Mouse (Mus musculus) Muller cell, postnatal 12 days (primary cell): Measurements from ENCODE around the gene Gfra1.

Experiments used
- DNase-seq: peaks from one replicate; pipeline ENCODE4 v3.0.0-alpha.2; 2015; ENCODE audit errors: inconsistent ontology term

The Gfra1 gene

GRCm38 (mm10) chr19:58442785-58443732 lies 12.7 kb downstream of the Gfra1 start:
- DNase-seq, result no peak

DNA sequence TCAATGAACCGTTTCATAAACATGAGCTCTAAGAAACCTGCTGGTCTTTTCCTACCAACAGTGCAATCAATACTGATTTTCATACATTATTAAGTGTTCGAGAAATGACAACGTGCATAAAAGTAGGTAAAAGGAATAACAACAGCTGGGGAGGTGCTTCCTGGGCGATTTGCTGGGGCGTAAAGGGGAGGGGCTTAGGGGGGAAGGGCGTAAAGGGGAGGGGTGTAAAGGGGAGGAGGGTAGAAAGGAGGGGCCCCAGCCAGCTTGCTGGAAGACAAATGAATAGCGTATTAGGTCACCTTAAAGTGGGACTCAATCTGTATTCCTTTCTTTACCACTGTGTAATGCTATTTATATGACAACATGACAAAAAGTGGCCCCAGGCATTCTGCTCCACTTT lies 13.9 kb downstream of the Gfra1 start:
- DNase-seq, result no peak

DNA sequence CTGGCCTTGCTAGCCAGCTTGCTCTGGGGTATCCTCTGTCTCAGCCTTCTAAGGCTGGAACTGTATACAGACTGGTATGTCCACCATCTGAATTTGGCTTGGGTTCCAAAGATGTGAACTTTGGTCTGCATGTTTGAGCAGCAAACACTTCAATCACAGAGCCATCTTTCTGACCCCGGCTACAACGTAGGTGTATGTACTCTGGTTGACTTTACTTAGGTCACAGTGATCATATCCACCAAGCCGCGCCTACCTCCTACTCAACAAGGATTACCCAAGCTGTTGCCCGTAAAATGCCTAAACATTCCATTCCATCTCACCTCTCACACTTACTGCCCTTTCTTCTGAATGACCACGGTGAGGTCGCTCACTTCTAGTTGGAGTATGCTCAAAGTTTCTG lies 14.5 kb downstream of the Gfra1 start:
- no peak for DNase-seq

DNA sequence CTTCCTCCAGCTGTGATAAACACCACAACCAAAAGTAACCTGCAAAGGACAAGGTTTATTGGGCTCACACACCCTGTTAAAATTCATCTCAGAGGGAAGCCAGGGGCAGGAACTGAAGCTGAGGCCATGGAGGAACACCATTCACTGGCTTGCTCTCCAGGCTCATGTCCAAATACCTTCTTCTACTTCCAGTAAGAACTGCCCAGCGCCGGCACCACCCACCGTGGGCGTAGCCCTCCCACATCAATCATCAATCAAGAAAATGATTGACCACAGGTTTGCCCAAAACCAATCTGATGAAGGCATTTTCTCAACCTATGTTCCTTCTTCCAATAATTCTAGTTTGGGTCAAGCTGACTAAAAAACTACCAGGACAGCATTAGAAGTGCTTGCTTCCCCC lies 16.9 kb downstream of the Gfra1 start:
- DNase-seq, result no peak

GRCm38 (mm10) chr19:58437441-58438071 lies 18.2 kb downstream of the Gfra1 start:
- no peak for DNase-seq

DNA sequence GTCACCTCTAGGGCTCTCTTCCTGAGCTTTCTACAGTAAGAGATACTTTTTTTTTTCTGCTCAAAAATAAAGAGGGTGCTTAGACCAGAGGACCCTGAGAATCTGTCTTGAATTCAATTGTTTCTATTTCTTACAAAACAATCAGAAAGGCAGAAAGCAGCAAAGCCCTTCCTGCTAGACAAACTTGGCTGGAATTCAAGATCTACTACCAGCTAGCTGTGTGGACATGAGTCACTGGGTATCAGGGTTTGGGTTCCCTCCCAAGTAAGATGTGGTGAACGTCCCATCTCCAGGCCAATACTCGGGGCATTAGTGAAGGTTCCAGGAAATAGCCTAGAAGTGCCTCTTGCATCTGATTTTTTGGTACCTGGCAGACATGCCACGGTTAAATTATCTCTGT lies 18.8 kb downstream of the Gfra1 start:
- DNase-seq, result peak; percentile 71

- no peak for DNase-seq
Measured at GRCm38 (mm10) chr19:58435877-58436276, 19.8 kb downstream of the Gfra1 start.

DNA sequence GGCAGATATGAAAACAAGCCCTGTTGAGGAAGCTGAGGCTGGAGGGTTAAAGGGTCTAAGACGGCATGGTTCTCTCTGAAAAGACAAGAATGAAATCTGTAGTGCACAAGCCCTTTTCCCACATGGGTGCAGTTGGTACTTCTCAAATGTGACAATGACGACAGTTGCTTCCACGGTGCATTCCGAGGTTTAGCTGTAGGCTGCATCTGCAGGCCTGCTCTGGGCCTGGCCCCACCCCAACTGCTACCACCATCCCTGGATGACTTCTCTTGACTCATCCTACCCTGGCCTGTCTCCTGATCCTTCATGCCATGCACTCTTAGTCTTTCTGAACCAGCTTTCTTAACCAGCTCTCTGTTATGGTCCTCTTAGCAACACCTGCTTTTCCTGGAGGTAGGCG lies 22.9 kb downstream of the Gfra1 start:
- no peak for DNase-seq

DNA sequence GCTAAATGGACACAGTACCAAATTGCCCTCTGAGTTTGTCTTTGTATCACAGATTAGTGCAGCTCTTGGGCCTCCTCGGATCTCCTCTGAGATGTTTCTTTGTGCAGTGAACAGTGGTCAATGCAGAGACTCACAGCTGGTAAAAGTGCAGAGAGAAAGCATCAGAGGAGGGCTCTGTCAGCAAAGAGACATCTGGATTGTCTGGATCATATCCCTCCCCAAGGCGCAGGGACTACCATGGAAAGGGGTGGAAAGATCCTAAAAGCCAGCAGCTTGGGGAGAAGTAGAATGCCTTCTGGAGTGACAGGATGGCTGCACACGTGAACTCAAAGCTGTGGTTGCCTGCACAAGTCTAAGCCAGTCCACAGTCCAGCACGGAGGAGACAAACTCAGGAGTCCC lies 27.2 kb downstream of the Gfra1 start:
- no peak for DNase-seq

GRCm38 (mm10) chr19:58427348-58427747 lies 28.4 kb downstream of the Gfra1 start:
- DNase-seq, result no peak

GRCm38 (mm10) chr19:58424928-58425327 lies 30.8 kb downstream of the Gfra1 start:
- DNase-seq, result no peak

- DNase-seq, result no peak
Measured at GRCm38 (mm10) chr19:58424179-58424578, 31.5 kb downstream of the Gfra1 start.

DNA sequence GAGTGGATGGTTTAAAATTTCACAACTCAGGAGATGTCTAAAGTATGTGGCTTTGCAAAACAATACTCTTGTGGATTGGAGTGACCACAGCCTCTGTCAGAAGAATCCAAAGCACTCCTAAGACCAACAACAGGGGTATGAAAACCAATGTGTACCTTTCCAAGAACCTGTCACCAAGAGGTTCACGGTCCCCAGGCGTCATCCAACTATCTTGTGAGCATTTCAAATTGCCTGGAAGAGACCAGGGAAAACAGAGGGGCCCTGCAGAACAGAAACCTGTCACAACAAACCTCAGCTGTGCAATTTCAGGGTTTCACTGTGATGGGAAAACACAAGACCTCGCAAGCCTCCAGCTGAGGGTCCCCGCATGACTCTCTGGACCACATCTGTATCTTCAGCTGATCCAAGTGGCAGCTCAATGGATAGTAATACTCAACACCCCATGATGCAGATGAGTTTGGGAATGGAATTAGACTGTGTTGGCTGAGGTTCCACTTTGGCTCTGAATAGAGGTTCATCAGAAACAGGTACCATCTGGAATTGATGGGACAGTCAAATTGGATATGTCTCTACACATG lies 32.7 kb downstream of the Gfra1 start:
- DNase-seq, result peak; percentile 22

DNA sequence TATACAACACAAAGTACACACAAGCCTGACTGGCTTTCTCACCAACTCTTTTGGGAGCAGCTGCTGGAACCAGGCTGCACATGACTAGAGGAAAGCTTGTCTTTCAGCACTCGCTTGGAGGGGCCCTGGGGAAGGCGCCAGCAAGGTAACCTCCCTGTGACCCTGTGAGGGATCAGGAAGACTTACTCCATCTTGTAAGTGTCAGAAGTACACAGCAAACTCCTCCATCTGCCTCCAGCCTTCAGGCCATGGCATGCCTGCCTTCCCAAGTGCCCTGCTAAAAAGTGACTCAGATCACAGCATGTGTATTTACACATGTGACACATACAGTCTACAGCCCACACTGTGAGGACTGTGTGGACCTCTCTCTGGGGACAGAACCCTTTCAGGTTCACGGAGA lies 36.0 kb downstream of the Gfra1 start:
- no peak for DNase-seq

- DNase-seq, result no peak
Measured at GRCm38 (mm10) chr19:58419278-58419677, 36.4 kb downstream of the Gfra1 start.

DNA sequence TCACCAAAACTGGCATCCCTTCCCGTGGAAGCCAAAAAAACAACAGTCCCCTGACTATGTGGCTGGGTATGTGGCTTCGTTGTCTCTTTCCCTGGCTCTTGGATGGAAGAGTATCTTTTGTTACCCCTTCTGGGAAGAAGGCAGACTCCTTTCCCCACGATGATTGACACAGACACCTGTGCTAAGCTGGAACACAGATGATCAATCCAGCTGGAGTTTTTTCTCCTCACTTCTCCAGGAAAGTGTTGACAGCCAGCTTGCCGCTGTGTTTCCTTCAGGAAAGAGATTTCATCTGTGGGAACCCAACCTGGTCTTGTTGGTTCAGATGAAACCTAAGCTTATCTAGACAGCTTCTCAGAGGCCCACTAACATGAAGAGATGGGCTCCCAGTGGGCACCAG lies 40.5 kb downstream of the Gfra1 start:
- no peak for DNase-seq

DNA sequence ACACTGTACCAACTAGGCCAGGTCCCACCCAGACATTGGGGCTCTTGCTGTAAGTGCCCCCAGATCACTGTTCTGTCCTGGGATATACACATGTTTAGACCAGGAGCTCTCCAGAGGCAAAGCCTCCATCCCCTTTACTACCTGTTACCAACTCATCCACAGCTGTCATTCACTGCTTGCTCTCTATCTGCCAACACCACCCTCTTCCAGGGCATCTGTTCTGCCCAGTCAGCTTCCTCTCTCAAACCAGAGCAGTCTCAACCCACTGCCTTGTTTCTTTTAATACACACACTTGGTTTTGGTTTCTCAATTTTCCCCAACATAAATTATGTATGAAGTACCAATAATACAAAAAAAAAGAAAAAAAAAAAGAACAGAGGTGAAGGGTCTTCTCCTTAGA lies 41.0 kb downstream of the Gfra1 start:
- DNase-seq, result no peak

DNA sequence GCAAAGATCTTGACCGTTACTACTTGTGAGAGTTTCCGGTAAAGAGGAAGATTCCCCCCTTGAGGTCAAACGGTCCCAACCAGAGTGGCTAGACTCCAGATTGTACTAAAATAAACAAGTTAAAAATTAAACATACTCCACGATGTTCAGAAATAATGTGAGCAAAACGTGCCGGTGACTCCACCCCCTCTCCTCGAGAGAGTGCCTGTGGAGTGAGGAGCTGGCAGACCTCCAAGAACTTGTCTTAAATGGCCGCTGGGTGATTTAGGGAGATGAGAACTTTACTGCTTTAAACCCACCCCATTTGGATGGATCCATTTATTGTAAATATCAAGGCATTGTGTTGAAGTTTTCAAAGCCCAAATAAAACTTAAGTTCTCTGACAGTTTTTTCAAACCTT lies 42.4 kb downstream of the Gfra1 start:
- DNase-seq, result no peak

GRCm38 (mm10) chr19:58412811-58413210 lies 42.9 kb downstream of the Gfra1 start:
- no peak for DNase-seq

GRCm38 (mm10) chr19:58406726-58407125 lies 49.0 kb downstream of the Gfra1 start:
- no peak for DNase-seq

- DNase-seq, result no peak
Measured at GRCm38 (mm10) chr19:58400224-58400623, 55.5 kb downstream of the Gfra1 start.

- no peak for DNase-seq
Measured at GRCm38 (mm10) chr19:58399166-58399565, 56.5 kb downstream of the Gfra1 start.

DNA sequence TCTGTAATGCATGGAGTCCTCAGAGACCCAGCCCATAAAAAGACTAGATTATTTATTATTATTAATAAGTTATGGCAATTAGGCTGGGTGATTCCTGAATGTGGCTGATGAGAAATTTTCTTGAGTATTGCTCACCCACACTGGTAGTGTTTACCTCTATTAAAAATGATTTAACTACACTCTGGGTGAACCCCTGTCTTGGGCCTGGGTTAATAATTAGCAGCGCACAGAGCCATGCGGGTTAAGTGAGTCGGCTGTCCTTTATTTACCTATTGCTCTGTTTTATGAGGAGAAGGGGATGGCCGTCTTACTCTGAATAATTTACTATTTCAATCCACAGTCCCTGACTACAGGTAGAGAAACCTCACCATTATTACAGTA lies 59.1 kb downstream of the Gfra1 start:
- no peak for DNase-seq
